Mouse (Mus musculus): ENCODE data around the gene Mrtfb.

The Mrtfb gene

DNA sequence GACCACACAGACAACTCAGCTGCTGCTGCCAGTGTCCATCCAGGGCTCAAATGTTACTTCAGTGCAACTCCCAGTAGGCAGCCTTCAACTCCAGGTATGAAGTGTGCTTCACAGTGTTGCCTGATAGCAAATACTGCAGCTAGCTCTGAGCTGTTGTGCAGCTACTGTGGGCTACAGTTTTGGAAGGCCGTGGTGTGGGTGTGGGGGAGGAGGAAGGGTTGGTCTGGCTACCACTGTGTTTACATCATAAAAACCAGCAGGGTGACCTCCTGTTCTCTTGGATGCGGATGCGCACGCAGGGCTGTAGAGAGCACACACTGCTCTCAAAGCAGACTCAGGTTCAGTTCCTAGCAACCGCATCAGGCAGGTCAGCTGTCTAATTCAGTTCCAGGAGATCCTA lies 145.3 kb downstream of the Mrtfb start:
- in situ Hi-C loops (cut with MboI, MseI) = no loop called here

DNA sequence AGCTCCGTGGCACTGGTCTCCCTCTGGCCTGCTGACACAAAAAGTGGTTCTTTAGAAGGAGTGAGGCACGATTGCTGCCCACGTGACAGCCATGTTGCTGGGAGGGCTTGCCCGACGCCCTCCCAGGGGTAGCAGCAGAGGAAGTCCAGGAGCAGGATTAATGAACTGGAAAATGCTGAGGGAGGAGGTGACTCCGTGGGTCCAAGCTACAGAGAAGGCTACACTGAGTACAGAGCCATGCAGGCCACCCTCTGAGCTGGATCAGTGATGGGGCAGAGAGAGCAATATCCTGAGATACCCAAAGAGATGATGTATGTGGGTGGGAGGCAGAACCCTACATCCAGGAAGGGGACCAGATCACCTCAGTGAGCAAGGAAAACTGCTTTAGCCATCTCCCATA lies 148.4 kb downstream of the Mrtfb start:
- in situ Hi-C loops (cut with MboI, MseI) = no loop called here

DNA sequence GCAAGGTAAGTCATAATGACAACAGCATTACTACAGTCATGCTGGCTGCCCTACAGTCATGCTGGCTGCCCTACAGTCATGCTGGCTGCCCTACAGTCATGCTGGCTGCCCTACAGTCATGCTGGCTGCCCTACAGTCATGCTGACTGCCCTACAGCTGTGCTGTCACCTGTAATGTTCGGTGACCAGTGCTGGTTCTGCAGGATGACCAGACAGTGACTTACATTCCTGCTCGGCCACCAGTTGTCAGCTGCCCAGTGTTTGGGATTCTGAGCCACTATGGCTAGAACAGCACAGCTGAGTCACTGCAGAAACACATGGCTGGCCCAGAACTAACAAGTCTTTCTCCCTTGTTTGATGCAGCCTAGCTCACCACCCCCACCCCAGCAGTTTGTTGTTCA lies 149.1 kb downstream of the Mrtfb start:
- in situ Hi-C loops (cut with MboI, MseI) = no loop called here

DNA sequence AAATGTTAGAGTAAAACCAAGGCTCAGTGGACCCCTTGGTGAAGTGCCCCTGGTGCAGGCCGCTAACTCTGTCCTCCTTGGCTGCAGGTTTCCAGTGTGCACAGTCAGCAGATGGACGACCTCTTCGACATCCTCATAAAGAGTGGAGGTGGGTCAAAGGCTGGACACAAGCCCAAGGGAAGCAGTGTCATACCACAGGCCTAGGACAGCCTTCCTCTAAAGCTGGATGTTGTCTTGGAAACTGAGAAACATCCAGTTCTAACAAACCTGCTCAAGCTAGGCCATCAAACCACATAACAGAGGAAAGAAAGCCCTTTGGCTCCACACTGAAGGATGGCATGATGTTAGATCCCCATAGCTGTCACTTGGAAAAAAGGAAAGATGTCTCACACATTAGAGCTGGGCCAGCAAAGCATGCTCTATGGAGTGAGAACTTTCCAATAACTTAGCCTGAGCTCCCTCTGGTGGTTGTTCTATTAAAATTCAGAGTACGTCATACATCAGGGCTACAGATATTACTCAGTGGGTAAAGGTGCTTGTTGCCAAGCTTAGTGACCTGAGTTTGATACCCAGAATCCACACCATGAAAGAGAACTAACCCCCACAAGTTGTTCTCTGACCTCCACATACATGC lies 153.4 kb downstream of the Mrtfb start:
- in situ Hi-C loops (cut with MboI, MseI) = loop anchor here (5.0 kb wide), 1 partner anchor 292 kb away; no protein-coding TSS in a partner anchor

DNA sequence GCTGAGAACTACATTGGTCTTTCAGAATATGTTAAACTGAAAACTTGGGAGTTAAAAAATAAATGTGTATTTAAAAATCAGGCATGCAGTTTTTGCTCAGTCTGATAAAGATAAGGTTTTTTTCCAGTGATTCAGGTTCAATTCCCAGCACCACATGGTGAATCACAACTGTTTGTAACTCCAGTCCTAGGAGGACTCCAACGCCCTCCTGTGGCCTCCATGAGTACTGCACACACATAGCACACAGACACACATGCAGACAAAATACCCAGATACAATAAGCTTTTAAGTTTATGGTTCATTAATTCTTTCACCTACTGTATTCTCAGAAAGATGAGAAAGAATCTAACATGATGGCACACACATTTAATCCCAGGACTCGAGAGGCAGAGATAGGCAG lies 154.5 kb downstream of the Mrtfb start:
- in situ Hi-C loops (cut with MboI, MseI) = loop anchor here (5.0 kb wide), 1 partner anchor 293 kb away; no protein-coding TSS in a partner anchor

DNA sequence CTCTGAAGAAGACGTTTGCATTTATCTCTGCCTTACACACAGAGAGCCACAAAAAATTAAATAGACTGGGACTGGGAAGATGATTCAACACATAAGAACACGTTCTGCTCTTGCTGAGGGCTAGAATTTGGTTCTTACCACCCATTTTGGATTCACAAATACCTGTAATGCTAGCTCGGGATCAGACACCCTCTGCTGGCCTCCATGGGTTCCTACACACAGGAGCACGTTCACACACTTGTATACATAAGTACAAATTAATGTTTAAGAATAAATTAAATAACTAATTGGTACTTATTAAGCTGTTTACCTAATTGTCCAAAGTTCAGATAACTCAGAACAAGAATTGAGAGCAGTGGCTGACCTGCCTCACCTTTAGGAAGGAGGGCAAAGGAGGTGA lies 155.2 kb downstream of the Mrtfb start:
- in situ Hi-C loops (cut with MboI, MseI) = loop anchor here (5.0 kb wide), 1 partner anchor 294 kb away; no protein-coding TSS in a partner anchor

DNA sequence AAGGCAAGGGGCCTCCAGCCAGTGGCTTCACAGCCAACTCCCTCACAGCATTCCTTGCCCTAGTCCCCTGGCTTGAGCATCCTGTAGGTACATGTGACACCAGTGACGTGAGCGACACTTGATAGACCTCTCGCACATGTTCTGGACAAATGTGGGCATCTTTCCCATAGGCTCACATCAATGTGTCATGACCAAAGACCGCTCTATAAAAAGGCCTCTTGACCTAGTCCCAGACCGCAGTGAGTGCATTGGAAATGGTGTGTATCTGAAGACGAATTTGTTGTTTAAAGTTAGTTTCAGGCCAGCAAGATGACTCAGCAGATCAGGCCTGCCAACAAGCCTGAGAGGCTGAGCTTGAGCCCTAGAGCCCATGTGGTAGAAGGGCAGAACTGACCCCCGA lies 158.3 kb downstream of the Mrtfb start:
- in situ Hi-C loops (cut with MboI, MseI) = loop anchor here (5.0 kb wide), 1 partner anchor 297 kb away; no protein-coding TSS in a partner anchor

DNA sequence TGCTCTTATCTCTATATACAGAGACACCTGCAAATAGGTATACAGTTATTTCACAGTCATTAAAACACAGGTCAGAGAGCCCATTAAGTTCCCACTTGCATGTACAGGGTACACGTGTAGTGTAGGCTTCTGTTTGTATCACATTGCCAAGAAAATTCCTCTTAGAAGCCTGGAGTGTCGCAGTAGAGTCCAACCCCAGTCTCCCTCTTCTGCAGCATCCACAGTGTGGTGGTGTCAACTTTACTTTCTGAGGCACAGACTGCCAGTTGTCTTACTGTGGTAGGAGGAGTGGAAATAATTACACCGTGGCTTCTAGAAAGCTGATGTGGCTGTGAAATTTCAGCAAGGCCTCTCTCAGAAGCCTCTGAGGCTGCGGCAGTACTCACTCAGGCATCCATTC lies 158.7 kb downstream of the Mrtfb start:
- in situ Hi-C loops (cut with MboI, MseI) = loop anchor here (5.0 kb wide), 1 partner anchor 298 kb away; no protein-coding TSS in a partner anchor

DNA sequence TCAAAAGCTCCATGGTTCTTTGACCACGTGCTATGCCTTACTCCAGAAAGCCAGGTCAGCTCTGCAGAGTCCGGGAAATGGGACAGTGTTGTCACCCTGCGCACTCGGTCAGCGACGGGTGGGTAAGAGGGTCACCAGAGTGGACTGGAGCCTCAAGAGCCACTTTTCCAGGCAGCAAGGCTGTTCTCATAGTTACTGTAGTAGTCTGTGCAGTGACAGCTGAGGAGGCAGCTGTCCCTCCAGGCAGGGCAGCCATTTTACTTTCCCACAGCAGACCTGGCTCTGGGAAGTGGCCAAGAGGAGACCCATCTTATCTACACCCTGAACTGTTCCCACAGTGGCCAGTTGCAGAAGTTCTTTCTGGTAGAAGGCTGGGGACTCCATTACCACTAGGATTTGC lies 159.2 kb downstream of the Mrtfb start:
- in situ Hi-C loops (cut with MboI, MseI) = no loop called here

DNA sequence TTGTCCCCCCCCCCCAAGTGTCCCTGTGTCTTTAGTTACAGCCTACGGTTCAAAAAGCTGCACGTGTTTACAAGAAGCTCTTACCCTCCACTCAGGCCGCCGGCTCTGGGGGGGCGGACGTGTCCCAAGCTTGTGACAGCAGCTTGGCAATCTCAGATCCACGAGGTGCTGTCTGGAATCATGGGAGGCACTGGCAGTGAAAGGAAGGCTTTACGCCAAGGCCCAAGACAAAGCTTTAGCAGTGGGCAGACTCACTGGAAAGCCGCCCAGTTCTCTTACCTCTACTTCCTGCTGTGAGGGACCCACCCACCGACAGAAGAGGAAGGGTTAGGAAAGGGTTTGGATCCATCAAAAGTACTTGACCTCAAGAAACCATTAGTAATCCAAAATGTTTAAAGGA lies 160.2 kb downstream of the Mrtfb start:
- in situ Hi-C loops (cut with MboI, MseI) = no loop called here

DNA sequence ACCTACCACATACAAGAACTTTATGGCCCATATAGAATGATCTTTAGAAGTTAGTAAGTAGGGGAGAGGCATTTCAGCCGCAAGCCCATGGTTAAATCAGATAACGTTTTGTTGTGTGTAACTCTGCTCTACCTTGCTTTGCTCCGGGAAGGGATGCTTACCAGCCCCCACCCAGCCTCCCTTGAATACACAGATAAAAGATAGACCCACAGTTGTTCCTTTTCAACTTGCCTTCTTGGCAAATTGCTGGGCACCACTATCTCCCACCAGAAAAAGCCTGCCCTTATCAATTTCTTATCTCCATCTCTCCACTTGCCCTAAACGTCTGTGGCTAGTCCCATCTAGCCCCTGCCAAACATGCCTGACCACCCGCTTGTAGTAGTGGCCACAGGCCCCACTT lies 161.6 kb downstream of the Mrtfb start:
- in situ Hi-C loops (cut with MboI, MseI) = no loop called here

DNA sequence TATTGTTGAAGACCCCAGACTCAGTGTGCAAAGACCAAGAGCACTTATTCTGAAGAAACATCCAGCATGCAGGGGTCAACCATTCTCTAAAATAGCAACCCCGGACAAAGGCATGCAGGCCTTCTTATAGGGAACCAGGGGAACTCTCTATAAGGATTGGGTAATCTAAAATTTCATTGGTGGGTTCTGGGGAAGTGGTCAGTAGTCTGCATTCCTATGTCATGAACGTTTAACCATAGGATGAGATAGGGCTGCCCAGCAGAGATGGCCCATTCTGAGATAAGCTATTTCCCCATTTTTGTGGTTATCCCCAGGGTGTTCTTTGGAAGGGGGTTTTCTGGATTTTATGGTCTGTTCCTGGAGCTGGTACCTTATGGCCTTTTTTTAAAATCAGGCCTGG lies 163.5 kb downstream of the Mrtfb start:
- in situ Hi-C loops (cut with MboI, MseI) = no loop called here

DNA sequence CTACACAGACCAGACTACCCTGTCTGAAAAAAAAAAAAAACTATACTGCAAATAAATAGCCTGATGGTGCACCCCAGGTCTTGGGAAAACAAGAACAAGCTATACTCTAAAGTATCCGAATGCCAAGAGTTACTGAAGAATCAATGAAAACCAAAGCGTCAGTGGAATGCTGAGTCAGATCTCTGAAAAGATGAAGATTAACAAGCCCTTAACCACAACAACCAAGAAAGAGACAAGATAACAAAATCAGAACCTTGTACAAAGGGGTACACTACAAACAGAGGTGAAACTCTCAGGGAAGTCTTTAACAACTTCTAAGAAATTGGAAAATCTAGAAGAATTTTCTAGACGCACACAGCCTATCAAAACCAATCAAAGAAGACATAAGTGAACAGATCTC lies 166.2 kb downstream of the Mrtfb start:
- in situ Hi-C loops (cut with MboI, MseI) = no loop called here

DNA sequence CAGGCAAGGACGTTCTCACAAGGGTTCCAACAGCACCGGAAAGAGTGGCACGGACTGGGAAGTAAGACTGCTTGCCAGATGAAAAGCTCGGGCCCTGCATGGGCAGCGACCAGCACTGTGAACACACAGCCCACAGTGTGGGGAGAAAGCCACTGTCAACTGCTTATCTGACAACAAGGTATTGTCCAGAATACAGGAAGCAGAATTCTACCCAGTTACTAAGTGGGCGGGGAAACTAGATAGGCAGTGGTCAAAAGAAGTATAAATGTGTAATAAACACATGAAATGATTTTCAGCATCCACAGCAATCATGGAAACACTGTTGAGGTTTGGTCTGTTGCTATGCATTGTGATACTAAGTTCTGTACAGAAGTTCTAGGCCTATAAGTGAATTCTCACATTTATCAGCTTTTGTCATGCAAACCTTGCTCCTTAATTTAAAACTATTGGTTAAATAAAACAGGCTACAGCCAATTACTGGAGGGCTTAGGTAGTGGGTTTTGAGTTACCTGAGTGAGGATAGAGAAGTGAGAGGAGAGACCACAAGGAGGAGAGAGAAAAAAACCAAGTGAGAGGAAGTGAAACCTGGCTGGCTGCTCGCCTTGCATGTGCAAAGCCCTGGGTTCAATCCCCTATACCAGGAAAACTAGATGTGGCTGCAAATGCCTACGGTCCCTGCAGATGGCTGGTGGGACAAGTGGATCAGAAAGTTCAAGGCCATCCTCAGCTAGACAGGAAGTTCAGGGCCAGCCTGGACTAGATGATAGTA lies 167.5 kb downstream of the Mrtfb start:
- in situ Hi-C loops (cut with MboI, MseI) = no loop called here

DNA sequence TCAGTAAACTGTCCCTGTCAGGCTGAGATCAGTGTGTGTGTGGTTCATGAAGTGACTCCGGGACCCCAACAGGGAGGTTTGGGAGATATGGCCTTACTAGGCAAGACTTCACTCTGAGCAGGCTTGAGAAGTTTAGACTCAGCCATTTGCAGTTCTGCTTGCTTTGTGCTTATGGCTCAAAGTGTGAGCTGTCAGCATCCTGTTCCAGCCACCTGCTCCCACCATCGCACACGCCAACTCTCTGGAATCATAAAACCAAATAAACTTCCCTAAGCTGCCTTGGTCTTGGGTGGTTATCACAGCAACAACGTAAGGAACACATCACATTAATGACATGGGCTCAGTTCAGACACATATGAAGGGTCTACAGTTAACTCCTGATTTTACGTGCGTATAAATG lies 169.5 kb downstream of the Mrtfb start:
- in situ Hi-C loops (cut with MboI, MseI) = no loop called here

DNA sequence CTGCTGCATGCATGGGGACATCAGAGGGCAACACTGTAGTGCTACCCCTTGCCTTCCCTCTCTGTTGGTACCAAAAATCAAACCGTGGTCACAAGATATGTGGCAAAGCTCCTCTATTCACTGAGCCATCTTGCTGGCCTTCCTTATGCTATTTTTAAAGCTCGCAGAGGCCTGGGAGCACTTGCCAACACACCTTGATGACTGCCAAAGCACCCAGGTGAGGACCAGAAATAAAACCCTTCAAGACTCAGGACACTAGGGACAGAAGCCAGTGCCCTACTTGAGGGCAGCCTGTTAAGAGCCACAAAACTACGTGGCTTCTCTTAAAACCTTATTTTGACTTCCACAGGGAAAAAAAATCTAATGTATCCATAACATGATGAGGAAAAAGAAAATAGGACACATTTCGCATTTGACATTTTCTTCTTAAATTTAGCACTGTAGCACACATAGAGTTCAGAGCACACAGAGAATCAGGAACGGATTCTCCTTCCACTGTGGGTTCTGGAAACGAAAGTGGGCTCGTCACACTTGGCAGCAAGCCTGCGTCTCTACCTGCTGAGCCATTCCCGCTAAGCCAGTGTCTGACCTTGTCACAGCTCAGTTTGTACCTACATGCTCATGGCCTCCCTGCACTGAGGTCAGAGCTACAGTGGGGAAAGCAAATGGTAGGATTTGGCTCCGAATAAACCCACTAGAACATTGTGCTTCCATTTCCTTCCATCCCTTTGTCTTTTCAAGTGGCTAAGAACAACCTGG lies 170.7 kb downstream of the Mrtfb start:
- in situ Hi-C loops (cut with MboI, MseI) = no loop called here

DNA sequence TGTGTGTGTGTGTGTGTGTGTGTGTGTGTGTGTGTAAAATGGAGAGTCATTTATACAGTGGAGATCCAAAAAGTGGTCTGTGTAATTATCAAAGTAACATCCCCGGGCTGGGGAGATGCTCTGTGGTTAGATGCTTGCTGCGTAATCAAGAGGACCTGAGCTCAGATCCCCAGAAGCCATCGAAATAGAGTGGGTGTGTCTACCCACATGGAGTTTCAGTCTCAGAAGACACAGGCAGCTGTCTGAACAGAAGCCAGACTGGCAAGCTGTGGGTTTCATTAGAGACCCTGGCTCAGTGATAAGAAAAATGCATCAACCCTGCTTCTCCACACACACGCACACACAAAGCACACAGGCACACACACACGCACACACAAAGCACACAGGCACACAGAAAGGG lies 171.8 kb downstream of the Mrtfb start:
- in situ Hi-C loops (cut with MboI, MseI) = no loop called here

DNA sequence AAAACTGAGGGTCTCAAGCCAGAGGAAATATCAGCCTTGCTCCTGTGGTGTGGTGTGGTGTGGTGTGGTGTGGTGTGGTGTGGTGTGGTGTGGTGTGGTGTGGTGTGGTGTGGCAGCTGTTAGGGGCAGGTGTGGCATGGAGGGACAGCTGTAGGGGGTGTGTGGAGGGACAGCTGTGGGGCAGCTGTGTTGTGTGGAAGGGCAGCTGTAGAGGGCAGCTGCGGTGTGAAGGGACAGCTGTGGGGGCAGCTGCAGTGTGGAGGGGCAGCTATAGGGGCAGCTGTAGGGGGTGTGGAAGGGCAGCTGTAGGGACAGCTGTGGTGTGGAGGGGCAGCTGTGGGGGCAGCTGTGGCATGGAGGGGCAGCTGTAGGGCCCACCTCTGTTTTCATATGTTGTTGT lies 172.5 kb downstream of the Mrtfb start:
- in situ Hi-C loops (cut with MboI, MseI) = no loop called here

DNA sequence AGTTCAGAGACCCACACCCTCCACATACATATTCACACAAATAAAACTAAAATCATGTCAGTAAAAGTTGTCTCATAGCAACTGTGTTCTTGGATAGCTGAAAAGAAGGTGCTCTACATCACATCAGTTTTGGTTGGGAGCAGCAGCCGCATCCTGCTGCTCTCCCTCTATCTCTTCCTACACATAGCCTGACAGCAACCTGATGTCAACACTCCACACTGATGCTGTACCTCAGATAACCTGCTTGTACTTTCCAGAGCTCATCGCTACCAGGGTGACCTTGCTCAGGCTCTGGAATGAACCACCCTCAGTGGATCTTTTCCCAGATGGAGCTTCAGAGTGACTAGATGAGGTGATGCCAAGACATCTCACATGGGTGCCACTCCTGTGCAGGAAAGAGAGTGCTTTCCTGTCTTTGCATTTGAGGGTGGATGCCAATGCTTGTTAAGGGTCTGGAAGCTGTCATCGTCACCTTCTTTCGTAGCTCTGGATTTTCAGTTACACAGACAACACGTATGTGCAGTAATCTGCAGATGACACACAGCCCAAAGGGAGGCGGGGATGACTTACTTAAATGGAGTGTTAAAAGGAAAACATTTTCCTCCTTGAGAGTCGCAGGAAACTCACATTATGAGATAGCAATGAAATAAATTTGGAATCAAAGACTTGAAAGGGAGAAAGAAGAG lies 173.8 kb downstream of the Mrtfb start:
- in situ Hi-C loops (cut with MboI, MseI) = no loop called here

DNA sequence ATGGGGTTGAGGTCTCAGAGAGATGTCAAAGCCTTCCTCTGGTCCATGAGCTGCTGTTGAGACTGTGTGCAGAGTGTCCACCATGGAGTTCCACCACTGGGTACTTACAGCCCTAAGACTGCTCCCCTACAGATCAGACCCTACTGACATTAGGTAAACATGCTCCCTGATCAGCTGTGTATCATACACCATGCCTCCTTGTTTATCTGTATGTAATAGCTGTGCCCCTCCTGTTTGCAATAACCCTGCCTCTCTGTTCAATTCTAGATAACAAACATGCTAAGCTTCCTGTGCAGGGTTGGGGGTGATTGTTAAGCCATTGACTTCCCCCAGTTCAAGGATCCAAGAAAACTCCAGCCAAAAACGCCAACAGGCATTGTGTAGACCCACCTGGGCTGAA lies 174.7 kb downstream of the Mrtfb start:
- in situ Hi-C loops (cut with MboI, MseI) = no loop called here

DNA sequence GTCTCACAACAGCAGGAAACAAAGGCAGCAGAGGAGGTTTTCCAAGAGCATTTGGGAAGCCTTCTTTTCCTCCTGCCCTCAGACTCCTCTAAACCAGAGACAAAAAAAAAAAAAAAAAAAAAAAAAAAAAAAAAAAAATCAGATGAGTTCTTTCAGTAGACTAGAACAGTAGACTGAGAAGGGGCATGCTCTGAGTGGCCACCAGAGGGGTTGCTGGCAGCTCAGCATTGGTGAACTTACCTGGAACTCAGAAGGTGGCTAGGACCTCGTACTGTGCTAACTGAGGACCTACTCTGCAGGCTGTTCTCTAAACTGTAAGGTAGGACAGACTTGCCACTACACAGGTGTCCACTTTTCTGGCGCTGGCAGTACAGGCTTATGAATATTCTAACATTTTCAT lies 179.3 kb downstream of the Mrtfb start:
- in situ Hi-C loops (cut with MboI, MseI) = no loop called here

Data from T-helper 1 cell (primary cell).